ENCODE assay signal across 16 mouse cellular contexts in genomic region chr5:66540246-66540645, GRCm38 (mm10).
"Had no signal": no experiment of that assay in that cellular context is flagged by ENCODE, and none has a peak within 500 bp of the region (broad histone marks: within the 10 kb centered on the region; RNA-seq: fewer than 3 reads in every experiment).

No protein-coding gene starts in this region.

- H3K9ac ChIP-seq: neural tube, embryonic 13.5 days; neural tube, embryonic 15.5 days; stomach, embryonic 15.5 days had no signal

- H3K9me3 ChIP-seq: neural tube, embryonic 13.5 days; neural tube, embryonic 15.5 days; stomach, embryonic 15.5 days had no signal

- H3K36me3 ChIP-seq: neural tube, embryonic 13.5 days; neural tube, embryonic 15.5 days; stomach, embryonic 15.5 days had no signal

- H3K27ac ChIP-seq: neural tube, embryonic 13.5 days; neural tube, embryonic 15.5 days; stomach, embryonic 15.5 days; stomach, postnatal 0 days had no signal

- H3K4me3 ChIP-seq: neural tube, embryonic 13.5 days; neural tube, embryonic 15.5 days; stomach, embryonic 15.5 days had no signal

- H3K27me3 ChIP-seq: neural tube, embryonic 13.5 days; neural tube, embryonic 15.5 days; stomach, embryonic 15.5 days had no signal

- DNase-seq: retina, postnatal 1 day; right cerebral cortex, adult 18-20 months; right cerebral cortex, postnatal 14 days; right cerebral cortex, postnatal 25 days; right cerebral cortex, postnatal 4 days; spleen, adult 18-20 months; thymus, adult 18-20 months; thymus, adult 2 months; thymus, postnatal 14 days; thymus, postnatal 25 days; thymus, postnatal 36 days; thymus, postnatal 4 days had no signal

- H3K4me2 ChIP-seq: neural tube, embryonic 13.5 days; neural tube, embryonic 15.5 days; stomach, embryonic 15.5 days had no signal
